Mouse (Mus musculus) CH12.LX (cell line): ENCODE measurements around the gene Samd4b.

Experiments used
- BHLHE40 ChIP-seq: IDR thresholded peaks from 2 replicates; pipeline ENCODE4 v1.6.1; 2011; ENCODE audit warnings: mild to moderate bottlenecking, low read depth, low read length, improper control_type of control experiment
- CHD2 ChIP-seq: IDR thresholded peaks from 2 replicates; pipeline ENCODE4 v1.6.1; 2011; ENCODE audit warnings: low read length, improper control_type of control experiment
- EP300 ChIP-seq: IDR thresholded peaks from 2 replicates; pipeline ENCODE4 v1.6.1; 2011; ENCODE audit warnings: low read length, improper control_type of control experiment
- GABPA ChIP-seq: IDR thresholded peaks from 2 replicates; pipeline ENCODE4 v1.6.1; 2012; ENCODE audit warnings: low read depth, low read length, improper control_type of control experiment, inconsistent platforms; ENCODE audit not compliant: insufficient replicate concordance
- NELFE ChIP-seq: IDR thresholded peaks from 2 replicates; pipeline ENCODE4 v1.6.1; 2011; ENCODE audit warnings: low read depth, low read length, improper control_type of control experiment
- POLR2A ChIP-seq: IDR thresholded peaks from 2 replicates; pipeline ENCODE4 v1.6.1; 2011; ENCODE audit warnings: low read depth, mild to moderate bottlenecking, improper control_type of control experiment, low read length
- SIN3A ChIP-seq: IDR thresholded peaks from 2 replicates; pipeline ENCODE4 v1.6.1; 2012; ENCODE audit warnings: low read length, improper control_type of control experiment, inconsistent platforms
- USF1 ChIP-seq: IDR thresholded peaks from 2 replicates; pipeline ENCODE4 v1.6.1; 2014; ENCODE audit warnings: low read depth, mild to moderate bottlenecking, inconsistent platforms, low read length, improper control_type of control experiment

GRCm38 (mm10) chr7:28484192-28484591 lies 113.8 kb downstream of the Samd4b start:
- TF ChIP-seq EP300: no peak
- TF ChIP-seq USF1: no peak
- TF ChIP-seq GABPA: no peak
- no peak for TF ChIP-seq CHD2
- no peak for TF ChIP-seq POLR2A
- no peak for TF ChIP-seq SIN3A
- TF ChIP-seq BHLHE40: no peak
- no peak for TF ChIP-seq NELFE
